Mouse (Mus musculus): ENCODE results near the gene 1700003E16Rik. TPM values are rescaled to one million over a fixed set of nuclear protein-coding genes. Genes with fewer than 3 reads are reported as not detected.

Gene 1700003E16Rik
- total and polyA plus RNA-seq, 3 experiments, result 1.1 to 1.4 (median 1.3) TPM

GRCm38 (mm10) chr6:83127419-83127818 is 28.8 kb upstream of the 1700003E16Rik start:
- no peak for DNase-seq

- no peak for DNase-seq
These were observed 24.7 kb upstream of the 1700003E16Rik start for GRCm38 (mm10) chr6:83131469-83132034.

GRCm38 (mm10) chr6:83132176-83132919 is 23.9 kb upstream of the 1700003E16Rik start:
- DNase-seq, result no peak

GRCm38 (mm10) chr6:83134226-83134625 is 22.0 kb upstream of the 1700003E16Rik start:
- DNase-seq, result no peak

- no peak for DNase-seq
These were observed 21.2 kb upstream of the 1700003E16Rik start, which contains the start of gene Rtkn for GRCm38 (mm10) chr6:83134951-83135513. Gene Rtkn, plus strand, starts transcription at chr6:83135463.

- DNase-seq, result peak; percentile 49
These were observed 20.5 kb upstream of the 1700003E16Rik start for GRCm38 (mm10) chr6:83135571-83136161.

GRCm38 (mm10) chr6:83136291-83136880 is 19.8 kb upstream of the 1700003E16Rik start:
- DNase-seq, result no peak

GRCm38 (mm10) chr6:83136881-83137575 is 19.2 kb upstream of the 1700003E16Rik start:
- DNase-seq, result peak; percentile 86

- DNase-seq, result peak; percentile 94
These were observed 18.6 kb upstream of the 1700003E16Rik start for GRCm38 (mm10) chr6:83137576-83137950.

- no peak for DNase-seq
These were observed 18.1 kb upstream of the 1700003E16Rik start for GRCm38 (mm10) chr6:83138056-83138455.

GRCm38 (mm10) chr6:83140044-83140443 is 16.2 kb upstream of the 1700003E16Rik start:
- no peak for DNase-seq

- DNase-seq, result no peak
These were observed 14.6 kb upstream of the 1700003E16Rik start for GRCm38 (mm10) chr6:83141636-83142035.

- DNase-seq, result peak; percentile 45
These were observed 13.9 kb upstream of the 1700003E16Rik start for GRCm38 (mm10) chr6:83142211-83142731.

GRCm38 (mm10) chr6:83142886-83143285 is 13.3 kb upstream of the 1700003E16Rik start:
- no peak for DNase-seq

GRCm38 (mm10) chr6:83145209-83145608 is 11.0 kb upstream of the 1700003E16Rik start:
- DNase-seq, result peak; percentile 45

GRCm38 (mm10) chr6:83145805-83146204 is 10.4 kb upstream of the 1700003E16Rik start:
- no peak for DNase-seq

- peak; percentile 66 for DNase-seq
These were observed 8.9 kb upstream of the 1700003E16Rik start for GRCm38 (mm10) chr6:83147280-83147679.

- DNase-seq, result no peak
These were observed 4.5 kb upstream of the 1700003E16Rik start for GRCm38 (mm10) chr6:83151721-83152120.

- DNase-seq, result no peak
These were observed 3.2 kb upstream of the 1700003E16Rik start for GRCm38 (mm10) chr6:83153038-83153437.

GRCm38 (mm10) chr6:83153485-83153884 is 2.7 kb upstream of the 1700003E16Rik start:
- DNase-seq, result no peak

- DNase-seq, result no peak
These were observed 509 bp upstream of the 1700003E16Rik start for GRCm38 (mm10) chr6:83155552-83156238.

All from adrenal gland, adult 2 months (tissue).